Mouse (Mus musculus) kidney, adult 2 months (tissue): ENCODE measurements around the gene Tmem236. TPM values are rescaled to one million over a fixed set of nuclear protein-coding genes. Genes with fewer than 3 reads are reported as not detected.

Source experiments
- DNase-seq: peaks from one replicate; pipeline ENCODE4 v3.0.0; 2021
- H3K27ac ChIP-seq: fragments of 200-500 bp; 2 replicates; pipeline ENCODE4 v1.5.1; 2012; ENCODE audit warnings: low read depth, low read length, control low read depth, inconsistent platforms; ENCODE audit not compliant: insufficient read depth
- H3K27me3 ChIP-seq: fragments of 200-500 bp; replicated peaks from 2 replicates; pipeline ENCODE4 v1.6.1; 2012; ENCODE audit warnings: mild to moderate bottlenecking, moderate library complexity, low read length, inconsistent platforms; ENCODE audit not compliant: control insufficient read depth, insufficient read depth
- H3K36me3 ChIP-seq: fragments of 200-500 bp; 2 replicates; pipeline ENCODE4 v1.6.1; 2012; ENCODE audit warnings: mild to moderate bottlenecking, moderate library complexity, low read length, inconsistent platforms; ENCODE audit not compliant: control insufficient read depth, insufficient read depth
- H3K4me1 ChIP-seq: fragments of 200-500 bp; 2 replicates; pipeline ENCODE4 v1.6.1; 2011; ENCODE audit warnings: low read length; ENCODE audit not compliant: control insufficient read depth, insufficient read depth
- H3K4me3 ChIP-seq: fragments of 200-500 bp; 2 replicates; pipeline ENCODE4 v1.5.1; 2011; ENCODE audit warnings: mild to moderate bottlenecking, low read depth, low read length, control low read depth; ENCODE audit not compliant: insufficient read depth
- CTCF ChIP-seq: fragments of 200-500 bp; conservative IDR thresholded peaks from 2 replicates; pipeline ENCODE4 v1.5.1; 2011; ENCODE audit warnings: low read depth, mild to moderate bottlenecking, control low read depth, low read length, moderate library complexity, mixed read lengths; ENCODE audit not compliant: insufficient read depth, insufficient read length
- POLR2A ChIP-seq: fragments of 200-500 bp; IDR thresholded peaks from one replicate; pipeline ENCODE4 v1.6.1; 2011; ENCODE audit warnings: low read depth, low read length, control low read depth
- WGBS: fragments of 180-500 bp; shearing (Covaris S2); methylation state at CpG from one replicate; pipeline ENCODE4 v1.1.7; 2018; 5-methylcytosine and 5-hydroxymethylcytosine counted together
- polyA plus RNA-seq: library from polyadenylated mRNA; depleted of rRNA; stranded (reverse); fragments of >200 nt; gene quantifications from 2 replicates; pipeline ENCODE4 v1.2.3, GENCODE M21; 2012; rRNA removed

Gene Tmem236
- 0.03 and 0.05 TPM in 2 replicates for polyA plus RNA-seq

GRCm38 (mm10) chr2:14174334-14174733 lies at the start of gene Tmem236:
Gene Tmem236 (plus strand): TSS chr2:14174523.
- WGBS, result 48% methylated on average over 3 of the region's 3 CpGs
- Histone ChIP-seq H3K36me3 (no peaks in the 10 kb centered on the region), H3K4me3 (no peak within 1 kb of the TSS), H3K4me1 (no peaks in the 10 kb centered on the region), H3K27ac (no peak within 1 kb of the TSS), H3K27me3 (no peaks in the 10 kb centered on the region)
- no peak for TF ChIP-seq CTCF
- TF ChIP-seq POLR2A, result no peak
- no peak for DNase-seq

- no peak for DNase-seq
- Histone ChIP-seq H3K4me1 (no peaks in the 10 kb centered on the region), H3K4me3 (no peak overlapping the region), H3K27ac (no peak overlapping the region), H3K27me3 (no peaks in the 10 kb centered on the region; the same call in 1 of the 2 replicates), H3K36me3 (peaks cover 1% of the 10 kb centered on the region; the same call in 1 of the 2 replicates)
- TF ChIP-seq CTCF (no peak), POLR2A (no peak)
- 77% methylated on average over 6 of the region's 6 CpGs for WGBS
These were observed 47.9 kb upstream of the Tmem236 start for GRCm38 (mm10) chr2:14126387-14126786.

GRCm38 (mm10) chr2:14127629-14128028 lies 46.7 kb upstream of the Tmem236 start:
- Histone ChIP-seq H3K27ac (no peak overlapping the region), H3K4me3 (no peak overlapping the region), H3K36me3 (peaks cover 1% of the 10 kb centered on the region; the same call in 1 of the 2 replicates), H3K27me3 (no peaks in the 10 kb centered on the region; the same call in 1 of the 2 replicates), H3K4me1 (no peaks in the 10 kb centered on the region)
- TF ChIP-seq POLR2A (no peak), CTCF (no peak)
- WGBS, result 83% methylated on average over 3 of the region's 3 CpGs
- DNase-seq, result no peak

- TF ChIP-seq CTCF (no peak), POLR2A (no peak)
- no peak overlapping the region for H3K4me3 ChIP-seq
- 57% methylated on average over 12 of the region's 12 CpGs for WGBS
- no peaks in the 10 kb centered on the region; the same call in 1 of the 2 replicates for H3K27me3 ChIP-seq
- DNase-seq, result no peak
- H3K36me3 ChIP-seq, result peaks cover 1% of the 10 kb centered on the region; the same call in 1 of the 2 replicates
- H3K27ac ChIP-seq, result no peak overlapping the region
- H3K4me1 ChIP-seq, result no peaks in the 10 kb centered on the region
These were observed 43.5 kb upstream of the Tmem236 start for GRCm38 (mm10) chr2:14130641-14131339.

GRCm38 (mm10) chr2:14132468-14133326 lies 41.6 kb upstream of the Tmem236 start:
- DNase-seq, result no peak
- no peak overlapping the region for H3K4me3 ChIP-seq
- no peaks in the 10 kb centered on the region; the same call in 1 of the 2 replicates for H3K27me3 ChIP-seq
- WGBS, result 90% methylated on average over 4 of the region's 4 CpGs
- H3K27ac ChIP-seq, result no peak overlapping the region
- TF ChIP-seq CTCF (no peak), POLR2A (no peak)
- H3K36me3 ChIP-seq, result peaks cover 1% of the 10 kb centered on the region; the same call in 1 of the 2 replicates
- no peaks in the 10 kb centered on the region for H3K4me1 ChIP-seq

- WGBS, result 70% methylated on average over 3 of the region's 3 CpGs
These were observed 37.4 kb upstream of the Tmem236 start for GRCm38 (mm10) chr2:14136906-14137305.

GRCm38 (mm10) chr2:14139590-14139989 lies 34.7 kb upstream of the Tmem236 start:
- no peaks in the 10 kb centered on the region; the same call in 1 of the 2 replicates for H3K36me3 ChIP-seq
- H3K27ac ChIP-seq, result no peak overlapping the region
- DNase-seq, result peak; percentile 34
- no peak overlapping the region for H3K4me3 ChIP-seq
- no peaks in the 10 kb centered on the region for H3K4me1 ChIP-seq
- WGBS, result 69% methylated on average over 6 of the region's 6 CpGs
- TF ChIP-seq CTCF (no peak), POLR2A (no peak)
- no peaks in the 10 kb centered on the region for H3K27me3 ChIP-seq

More at GRCm38 (mm10) chr2:14136906-14137305, 37.4 kb upstream of the Tmem236 start:
- no peak for DNase-seq
- no peak for TF ChIP-seq POLR2A
- Histone ChIP-seq H3K36me3 (no peaks in the 10 kb centered on the region; the same call in 1 of the 2 replicates), H3K4me1 (no peaks in the 10 kb centered on the region), H3K27me3 (no peaks in the 10 kb centered on the region), H3K4me3 (no peak overlapping the region), H3K27ac (no peak overlapping the region)
